Mouse (Mus musculus) retina, postnatal 7 days (tissue): ENCODE data around the gene Hspb2.

ENCODE experiments used
- DNase-seq: peaks from one replicate; pipeline ENCODE4 v3.0.0-alpha.2; 2012; ENCODE audit warnings: low read depth, low spot score

Hspb2 gene

DNA sequence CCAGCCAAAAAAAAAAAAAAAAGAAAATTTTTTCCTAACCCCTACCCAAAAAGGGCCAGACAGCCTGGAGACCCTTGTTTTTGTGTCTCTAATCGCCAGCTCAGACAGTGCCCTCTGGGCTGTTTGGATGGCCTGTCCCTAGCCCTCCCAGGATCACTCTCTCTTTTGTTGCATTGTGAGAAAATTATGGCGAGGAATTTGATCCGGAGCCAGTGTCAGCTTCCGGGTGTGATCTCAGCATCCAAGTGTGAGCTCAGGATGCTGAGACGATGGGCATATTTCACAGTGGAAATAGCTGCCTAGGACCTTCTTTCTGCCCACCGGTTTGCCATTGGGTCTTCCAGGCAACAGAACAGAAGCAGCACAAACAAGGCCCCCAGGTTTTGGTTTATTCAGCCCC, 1.4 kb downstream of the Hspb2 start:
- no peak for DNase-seq

DNA sequence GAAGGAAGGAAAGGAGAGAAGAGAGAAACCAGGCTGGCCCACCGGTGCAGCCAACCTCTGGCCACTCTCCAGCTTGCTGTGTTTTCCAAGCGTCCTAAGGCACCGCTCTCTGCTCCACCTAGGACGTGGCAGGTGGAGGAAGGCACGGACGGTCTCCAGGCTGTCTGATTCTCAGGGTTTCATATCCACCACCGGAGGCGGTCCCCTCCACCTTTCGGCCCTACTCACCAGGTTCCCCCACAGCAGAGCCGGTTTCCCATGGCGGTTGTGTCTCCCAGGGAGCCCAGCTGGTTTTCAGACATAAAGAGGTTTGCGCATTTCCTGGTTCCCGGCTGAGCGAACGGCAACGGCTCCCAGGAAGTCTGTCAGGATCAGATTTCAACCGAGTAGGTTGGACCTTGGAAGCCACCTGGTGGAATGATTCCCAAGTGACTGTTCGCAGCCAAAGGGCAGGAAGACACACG, 5.9 kb downstream of the Hspb2 start, which contains the start of gene 2310030G06Rik:
Gene 2310030G06Rik (minus strand): TSS at position 323 of the 464 bp plus-strand sequence.
- peak; percentile 23 for DNase-seq

DNA sequence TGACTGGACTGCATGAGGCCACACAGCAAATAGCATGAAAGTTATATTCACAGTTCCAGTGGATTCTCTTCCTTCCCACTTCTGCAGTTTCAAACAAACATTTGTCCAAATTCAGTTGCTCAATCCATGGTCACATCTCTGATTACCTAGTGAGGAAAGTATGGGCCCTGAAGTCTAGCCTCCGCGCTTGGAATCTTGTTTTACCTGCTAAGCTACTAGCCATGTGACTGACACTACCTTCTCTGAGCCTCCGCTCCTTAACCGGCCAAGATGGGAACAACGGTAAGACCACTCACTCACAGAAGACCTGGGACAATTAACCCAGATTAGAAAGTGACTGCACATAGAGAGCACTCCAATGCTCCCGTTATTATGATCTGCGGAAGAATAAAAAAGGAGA, 6.3 kb downstream of the Hspb2 start:
- no peak for DNase-seq

DNA sequence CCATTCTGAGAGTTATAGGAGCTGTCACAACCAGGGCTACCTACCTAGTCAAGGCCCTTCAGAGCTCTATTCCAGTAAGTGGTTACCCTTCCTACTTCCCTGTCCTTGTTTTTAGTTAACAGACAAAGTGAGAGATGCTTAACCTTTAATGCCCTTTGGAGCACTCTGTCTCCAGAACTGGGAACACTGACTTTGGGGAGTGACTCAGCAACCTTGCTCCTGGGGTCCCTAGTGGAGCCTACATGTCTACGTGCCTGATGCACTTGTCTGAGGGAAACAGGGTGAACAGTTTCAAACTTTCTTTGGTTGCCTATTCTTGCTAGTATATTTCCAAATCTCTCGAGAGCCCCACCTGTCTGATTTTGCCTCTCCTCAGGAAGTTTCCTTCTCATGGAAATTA, 9.4 kb downstream of the Hspb2 start:
- no peak for DNase-seq

DNA sequence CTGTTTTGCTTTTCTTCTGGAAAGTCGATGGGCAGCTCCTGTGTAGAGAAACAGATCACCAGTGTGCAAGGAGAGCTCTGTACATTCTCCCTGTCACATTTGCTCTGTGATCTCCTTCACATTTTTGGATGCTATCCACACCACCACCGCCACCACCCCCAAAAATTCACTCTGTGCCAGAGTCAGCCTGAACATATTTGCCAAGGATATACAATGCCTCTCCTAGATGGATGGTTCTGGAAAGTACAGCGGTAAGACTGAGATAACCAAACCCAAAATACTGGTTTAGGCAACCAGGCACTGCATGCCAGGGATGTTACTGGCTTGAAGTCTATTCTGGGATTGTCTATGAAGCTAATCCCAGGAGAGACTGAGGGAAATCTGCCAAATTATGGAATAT, 9.9 kb downstream of the Hspb2 start:
- DNase-seq = no peak

DNA sequence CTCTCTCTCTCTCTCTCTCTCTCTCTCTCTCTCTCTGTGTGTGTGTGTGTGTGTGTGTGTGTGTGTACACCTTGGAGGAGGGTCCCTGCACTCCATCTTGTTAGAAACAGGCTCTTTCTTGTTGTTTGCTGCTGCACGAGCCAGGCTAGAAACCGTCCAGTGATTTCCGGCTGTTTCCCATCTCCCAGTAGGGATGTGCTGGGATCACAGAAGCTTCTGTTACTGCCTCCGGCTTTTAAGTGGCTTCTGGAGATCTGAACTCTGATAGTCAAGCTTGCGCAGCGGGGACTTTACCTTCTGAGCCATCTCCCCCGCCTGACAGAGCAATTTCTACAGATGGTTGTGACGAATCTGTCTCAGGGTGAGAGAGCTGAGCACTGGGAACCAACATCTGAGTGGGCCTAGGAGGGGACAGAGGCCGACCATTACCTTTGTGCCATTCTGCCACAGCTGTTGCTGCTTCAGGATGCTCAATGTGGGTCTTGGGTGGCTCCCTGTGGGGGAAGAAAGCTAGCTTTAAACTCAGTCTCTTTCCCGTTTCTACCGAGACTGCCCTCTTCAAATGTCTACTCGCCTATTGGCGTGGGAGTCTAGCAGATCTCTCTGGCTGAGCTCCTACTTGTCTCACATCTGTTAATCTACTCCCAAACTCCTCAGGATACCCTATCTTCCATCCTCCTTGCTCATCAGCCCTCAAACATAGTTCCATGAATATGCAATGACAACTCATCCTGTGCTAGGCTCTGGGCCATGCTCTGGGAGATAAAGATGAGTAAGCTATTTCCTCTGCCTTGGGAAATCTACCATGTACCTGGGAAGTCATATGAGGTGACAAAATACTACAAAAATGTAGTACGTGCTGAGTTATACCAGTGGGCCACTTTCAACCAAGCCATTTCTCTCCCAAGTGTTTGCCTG, 11.0 kb downstream of the Hspb2 start:
- no peak for DNase-seq

DNA sequence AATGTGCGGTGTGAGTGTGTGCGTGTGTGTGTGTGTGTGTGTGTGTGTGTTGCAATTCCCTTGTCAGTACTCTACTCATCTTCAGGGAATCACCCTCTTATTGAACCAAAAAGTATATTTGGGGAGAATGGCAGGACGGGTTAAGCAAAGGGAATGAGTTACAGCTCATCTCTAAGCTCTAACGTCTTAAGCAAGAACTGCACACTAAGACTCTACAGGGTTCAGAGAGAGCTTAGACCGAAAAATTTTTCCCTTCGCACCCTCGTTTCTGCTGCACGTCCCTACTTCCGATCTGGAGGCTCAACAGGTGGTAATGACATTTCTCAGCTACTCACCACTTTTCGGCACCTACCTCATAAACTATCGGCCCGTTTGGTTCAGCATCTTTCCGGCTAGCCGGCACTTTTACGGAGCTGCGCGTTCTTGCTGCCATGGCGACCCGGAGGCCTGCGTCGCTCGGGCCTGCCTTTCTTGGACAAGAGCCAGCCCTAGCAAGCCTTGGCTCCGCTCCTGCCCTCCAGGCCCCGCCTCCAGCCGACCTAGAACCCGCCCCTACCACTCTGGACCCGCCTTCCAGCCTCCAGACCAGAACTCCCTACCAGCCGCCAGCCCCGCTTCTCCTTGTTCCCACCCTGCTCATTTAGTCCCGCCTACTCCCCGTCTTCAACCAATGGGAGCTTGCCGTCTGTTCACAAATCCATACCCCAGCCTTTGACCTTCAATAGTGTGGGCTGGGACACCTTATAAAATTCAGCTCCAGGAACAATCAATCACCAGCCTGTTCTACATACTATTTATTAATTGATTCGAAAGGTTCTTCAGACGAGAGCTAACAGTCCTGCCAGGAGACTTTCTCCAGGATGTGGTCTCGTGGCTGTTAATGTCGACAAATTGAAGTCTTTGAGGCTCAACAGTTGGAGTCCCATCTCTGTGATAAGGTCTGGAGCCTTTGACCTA, 13.0 kb downstream of the Hspb2 start, which contains the start of gene Dixdc1:
Gene Dixdc1 (minus strand): TSS at position 604 of the 957 bp plus-strand sequence.
- DNase-seq = peak; percentile 82

DNA sequence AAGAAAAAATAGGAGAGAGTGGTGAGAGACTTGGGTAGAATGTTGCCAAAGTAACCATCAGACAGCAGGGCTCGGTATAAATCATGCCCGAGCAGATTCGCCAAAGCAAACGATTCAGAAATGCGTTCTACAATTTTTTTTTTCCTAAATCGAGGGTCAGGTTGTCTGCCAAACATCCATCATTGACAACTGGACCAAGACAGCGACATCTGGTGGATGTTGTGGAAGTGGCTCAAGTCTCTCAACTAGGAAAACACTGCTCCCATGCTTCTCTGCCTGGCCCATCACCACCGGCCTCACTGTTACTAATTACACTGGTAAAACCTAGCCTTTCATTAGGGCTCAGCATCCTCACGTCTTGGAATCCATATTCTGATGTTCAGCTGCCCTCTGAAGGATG, 17.2 kb downstream of the Hspb2 start:
- DNase-seq = peak; percentile 51

DNA sequence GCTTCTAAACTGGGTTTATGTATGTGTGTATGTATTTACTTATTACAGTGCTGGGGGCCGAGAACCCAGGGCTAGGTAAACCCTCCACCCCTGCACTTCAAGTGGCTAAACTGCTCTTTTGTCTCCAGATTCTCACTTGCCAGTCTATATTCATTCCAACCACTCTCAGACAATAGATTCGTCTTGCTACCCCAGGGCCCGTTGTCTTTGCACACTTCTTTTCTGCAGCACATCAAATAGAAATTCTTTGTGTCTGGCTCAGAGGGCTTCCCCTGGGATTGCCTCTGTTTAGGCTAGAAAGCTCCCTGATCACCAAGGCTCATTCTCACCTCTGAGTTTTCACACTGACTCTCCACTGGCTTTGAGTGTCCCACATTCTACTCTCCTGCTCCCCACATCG, 19.6 kb downstream of the Hspb2 start:
- no peak for DNase-seq

DNA sequence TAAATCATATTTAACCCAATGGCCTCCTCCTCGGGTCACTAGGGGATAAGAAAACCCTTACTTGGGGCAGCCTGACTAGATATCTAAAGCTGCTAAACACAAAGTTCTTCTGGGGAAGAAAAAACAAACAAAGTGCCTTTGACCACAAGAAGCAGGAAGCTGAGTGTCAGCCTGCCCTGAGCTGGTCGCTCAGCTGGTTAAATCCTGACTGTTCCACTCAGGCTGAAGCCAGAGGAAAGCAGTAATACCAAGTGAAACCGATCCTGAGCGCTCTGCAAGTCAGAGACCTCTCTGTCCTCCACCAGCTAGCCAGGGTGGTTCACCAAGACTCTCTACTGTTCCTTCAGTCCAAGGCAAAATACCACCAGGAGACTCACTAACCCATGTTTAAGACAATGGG, 22.6 kb downstream of the Hspb2 start:
- DNase-seq = no peak

DNA sequence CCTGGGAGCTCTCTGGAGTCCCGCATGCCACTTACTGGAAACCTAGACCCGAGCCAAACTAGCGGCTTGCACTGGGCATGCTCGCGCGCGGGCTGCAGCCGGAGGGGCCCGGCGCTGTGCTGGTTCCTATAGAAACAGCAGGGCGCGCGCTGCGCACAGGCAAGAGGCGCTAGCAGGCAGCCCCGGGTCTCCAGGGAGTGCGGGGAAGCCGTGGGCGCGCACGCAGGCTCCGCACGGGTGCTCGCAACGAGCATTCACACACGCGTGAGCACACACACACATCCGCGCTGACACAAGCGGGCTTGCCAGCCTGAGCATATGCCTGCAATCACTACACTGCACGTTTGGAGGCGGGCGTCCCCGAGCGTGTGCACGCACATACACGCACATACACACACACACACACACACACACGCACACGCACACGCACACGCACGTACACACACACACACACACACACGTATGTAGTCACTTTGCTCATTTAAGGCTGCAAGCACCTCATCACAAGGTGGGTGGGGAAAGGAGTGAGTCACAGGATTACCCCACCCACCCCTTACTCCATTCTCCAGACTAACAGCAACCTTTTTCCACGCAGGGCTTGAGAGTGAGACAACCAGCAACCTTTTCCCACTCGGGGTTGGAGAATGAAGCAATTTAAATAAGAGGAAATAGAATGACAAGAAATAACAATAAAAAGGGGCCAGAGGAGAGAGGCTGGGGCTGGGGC, 24.1 kb downstream of the Hspb2 start:
- peak; percentile 66 for DNase-seq

DNA sequence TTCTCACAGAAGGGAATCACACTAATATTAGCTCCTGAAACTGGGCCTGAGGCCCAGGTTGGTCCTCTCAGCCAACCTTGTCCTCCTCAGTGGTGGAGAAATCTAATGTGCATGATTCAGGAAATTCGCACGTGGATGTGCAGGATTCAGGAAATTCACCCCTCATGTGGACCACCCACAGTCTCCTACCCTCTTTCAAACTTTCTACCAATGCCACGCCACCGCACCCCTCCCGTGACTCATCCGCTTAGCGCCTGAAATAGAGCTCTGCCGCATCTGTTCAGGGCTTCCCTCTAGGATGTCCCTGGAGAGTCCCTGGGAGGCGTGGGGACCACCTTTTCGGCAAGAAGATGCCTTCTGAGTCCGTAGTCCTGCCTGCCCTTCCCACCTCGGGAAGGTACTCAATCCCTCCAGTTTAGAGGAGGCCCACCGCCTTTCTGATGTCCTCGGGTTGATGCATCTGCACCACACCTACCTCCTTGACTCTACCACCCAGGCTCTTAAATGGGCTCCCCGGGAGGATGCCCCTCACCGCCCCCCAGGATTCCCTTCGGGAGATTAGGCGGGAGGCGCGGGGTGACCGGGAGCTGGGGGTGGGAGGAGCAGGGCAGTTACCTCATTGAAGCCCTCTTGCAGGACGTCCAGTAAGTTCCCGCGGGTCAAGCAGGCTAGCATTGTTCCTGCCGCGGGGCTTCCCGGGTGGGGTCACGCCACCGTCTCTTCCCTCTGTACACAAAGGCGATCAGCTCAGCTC, 24.8 kb downstream of the Hspb2 start:
- DNase-seq = no peak

DNA sequence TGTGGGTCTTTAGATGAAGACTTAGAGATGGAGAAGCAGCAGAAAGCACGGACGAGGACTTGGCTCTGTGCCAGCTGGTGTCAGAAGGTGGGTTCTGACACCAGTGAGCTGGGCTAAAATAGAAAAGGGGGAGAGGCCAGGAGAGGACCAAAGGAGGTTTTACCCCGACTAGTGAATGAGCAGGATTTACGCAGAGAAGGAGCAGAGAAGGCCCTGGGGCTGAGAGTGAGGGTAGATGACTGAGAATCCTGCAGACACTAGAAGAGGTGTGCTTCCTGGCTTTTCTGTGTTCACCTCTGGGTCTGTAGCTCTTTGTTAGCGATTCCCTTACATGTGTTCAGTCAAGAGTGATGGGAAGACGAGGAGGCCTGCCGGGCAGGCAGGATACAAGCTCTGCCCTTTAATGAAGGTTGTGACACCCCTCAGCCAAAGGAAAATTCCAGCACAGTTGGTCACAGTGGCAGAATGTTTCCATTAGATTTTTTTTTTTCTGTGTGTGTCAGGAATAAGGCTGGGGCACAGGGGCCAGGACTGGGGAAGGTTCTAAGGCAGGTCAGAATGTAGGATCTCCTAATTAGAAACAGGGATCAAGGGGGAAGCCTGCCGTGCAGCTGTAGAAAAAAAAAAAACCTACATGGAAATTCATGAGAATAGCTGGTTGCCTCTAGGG, 26.1 kb downstream of the Hspb2 start:
- no peak for DNase-seq

DNA sequence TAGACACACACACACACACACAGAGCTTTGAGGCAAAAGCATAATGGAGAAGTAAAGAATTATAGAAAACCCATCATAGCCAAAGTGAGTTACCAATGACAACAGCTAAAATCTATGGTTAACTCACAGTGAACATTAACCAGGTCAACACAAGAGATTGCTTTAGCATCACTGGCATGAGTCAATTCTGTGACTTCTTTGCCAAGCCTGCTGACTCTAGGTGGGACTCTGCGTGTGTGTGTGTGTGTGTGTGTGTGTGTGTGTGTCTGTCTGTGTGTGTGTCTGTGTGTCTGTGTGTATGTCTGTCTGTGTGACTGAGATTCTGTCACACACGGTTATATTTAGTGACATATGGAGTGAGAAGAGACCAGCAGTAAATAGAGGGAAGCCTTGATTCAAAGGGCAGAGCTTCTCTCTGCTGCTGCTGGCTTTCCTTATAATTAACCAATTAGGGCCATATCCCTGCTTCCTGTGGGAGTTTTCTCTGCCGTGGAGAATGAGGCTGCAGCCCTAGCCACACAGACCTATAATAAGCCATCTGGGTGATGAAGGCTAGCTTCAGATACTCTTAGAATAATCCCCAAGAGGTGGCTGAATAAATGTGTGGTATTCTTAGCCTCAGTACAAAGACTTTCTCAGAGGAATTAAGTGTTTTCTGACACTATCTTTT, 27.4 kb downstream of the Hspb2 start:
- no peak for DNase-seq

DNA sequence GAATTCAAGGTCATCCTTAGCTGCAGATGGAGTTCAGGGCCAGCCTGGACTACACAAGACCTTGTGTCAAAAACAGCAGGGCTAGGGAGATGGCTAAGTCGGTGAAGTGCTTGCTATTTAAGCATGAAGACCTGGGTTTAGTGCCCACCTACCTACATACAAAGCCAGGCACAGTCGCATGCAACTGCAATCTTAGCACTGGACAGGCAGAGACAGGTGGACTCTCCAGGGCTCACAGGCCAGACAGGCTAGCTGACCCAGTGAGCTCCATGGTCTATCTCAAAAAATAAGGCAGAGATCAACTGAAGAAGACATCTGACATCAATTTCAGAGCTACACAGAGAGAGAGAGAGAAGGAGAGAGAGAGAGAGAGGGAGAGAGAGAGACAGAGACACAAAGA, 28.0 kb downstream of the Hspb2 start:
- no peak for DNase-seq

DNA sequence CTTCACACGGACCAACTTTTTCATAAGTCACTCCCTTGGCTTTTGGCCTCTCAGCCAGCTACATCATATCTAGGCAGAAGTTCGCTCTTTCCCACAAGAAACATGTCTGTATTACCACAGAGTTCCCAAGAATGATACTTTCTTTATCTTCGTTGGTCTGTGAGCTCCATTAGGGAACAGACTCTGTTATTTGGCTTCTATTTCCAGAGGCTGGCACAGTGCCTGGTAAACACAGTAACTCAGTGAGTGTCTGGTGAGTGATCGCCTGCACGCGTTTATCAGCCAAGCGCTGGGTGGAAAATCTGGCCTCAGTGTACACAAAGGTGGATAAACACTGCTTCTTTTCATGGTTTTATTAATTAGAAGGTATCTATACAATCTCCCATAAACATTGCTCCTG, 28.7 kb downstream of the Hspb2 start:
- DNase-seq = no peak

DNA sequence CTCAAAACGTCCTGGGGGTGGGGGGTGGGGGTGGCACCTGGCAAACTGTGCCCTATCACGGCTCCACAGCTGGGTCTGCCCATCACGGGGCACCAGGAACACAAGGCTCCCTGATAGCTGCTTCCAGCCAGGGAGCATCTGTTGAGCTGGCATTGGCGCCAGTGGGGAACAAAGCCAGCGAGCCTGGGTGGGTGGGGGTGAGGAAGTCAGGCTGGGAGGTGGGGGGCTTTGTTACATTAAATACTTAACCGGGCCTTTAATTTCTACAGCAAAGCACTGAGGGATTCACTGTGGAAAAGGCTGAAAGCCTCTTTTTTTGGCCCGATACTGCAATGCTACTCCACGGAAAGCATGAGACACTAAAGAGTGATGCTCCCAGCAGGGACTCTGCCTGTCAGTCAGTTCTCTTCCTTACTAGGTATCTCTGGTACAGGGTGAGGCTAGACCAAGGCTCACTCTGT, 29.7 kb downstream of the Hspb2 start:
- no peak for DNase-seq

DNA sequence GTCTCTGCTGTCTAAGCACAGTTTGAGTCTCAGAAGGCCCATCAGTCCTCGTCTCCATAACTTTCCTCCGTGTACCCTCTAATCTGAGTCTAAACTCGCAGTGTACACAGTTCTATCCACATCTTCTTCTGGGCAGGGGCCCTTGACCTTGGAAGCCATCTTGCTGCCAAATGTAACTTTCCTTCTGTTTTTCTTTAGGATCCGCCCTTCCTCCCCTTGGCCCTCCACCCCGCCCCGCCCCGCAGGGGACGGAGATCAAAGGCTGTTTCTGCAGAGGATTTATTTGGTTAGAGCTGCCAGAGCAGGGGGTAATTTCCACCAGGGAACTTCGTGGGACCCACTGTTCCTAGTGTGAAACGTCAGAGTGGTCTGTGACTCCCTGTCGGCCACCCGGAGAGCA, 31.1 kb downstream of the Hspb2 start:
- no peak for DNase-seq

DNA sequence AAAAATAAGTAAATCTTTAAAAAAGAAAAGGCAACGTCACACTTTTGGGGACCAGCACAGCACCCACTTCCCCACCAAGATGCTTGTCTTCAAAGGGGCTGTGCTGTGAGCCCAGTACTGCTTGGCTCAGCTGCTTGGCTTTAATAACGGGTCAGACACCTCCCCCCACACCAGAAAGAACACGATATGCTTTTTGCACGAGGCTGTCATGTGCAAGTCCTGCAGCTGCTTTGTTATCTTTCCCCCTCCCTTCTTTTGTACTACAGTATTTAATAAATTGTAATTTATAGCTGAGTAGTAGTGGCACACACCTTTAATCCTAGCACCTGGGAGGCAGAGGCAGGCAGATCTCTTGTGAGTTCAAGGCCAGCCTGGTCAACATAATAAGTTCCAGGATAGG, 33.3 kb downstream of the Hspb2 start:
- no peak for DNase-seq

DNA sequence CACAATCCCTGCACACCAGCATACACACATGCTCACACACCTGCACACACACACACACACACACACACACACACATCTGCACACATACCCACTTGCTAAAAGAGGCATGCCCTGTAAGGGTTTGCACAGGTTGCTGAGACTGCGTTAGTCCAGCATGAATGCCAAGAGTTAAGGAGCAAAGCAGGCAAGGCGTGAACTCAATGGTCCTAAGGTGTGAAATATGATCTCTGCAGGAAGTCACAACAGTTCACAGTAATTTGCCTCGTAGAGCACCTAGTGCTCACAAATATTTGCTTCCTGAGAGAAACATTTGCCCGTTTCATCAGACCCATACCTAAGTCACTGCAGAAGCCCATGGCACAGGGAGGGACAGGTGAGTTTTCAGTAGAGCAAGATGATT, 38.0 kb downstream of the Hspb2 start:
- DNase-seq = no peak
